Mouse (Mus musculus) bone marrow macrophage, adult 2 months (primary cell): ENCODE results near the gene Ubxn7.

Experiments used
- CTCF ChIP-seq: IDR thresholded peaks from 2 replicates; pipeline ENCODE4 v1.5.1; 2012; ENCODE audit warnings: low read depth, mild to moderate bottlenecking, low read length, moderate library complexity
- POLR2A ChIP-seq: IDR thresholded peaks from 2 replicates; pipeline ENCODE4 v1.6.1; 2012; ENCODE audit warnings: mild to moderate bottlenecking, low read depth, low read length, borderline replicate concordance

GRCm38 (mm10) chr16:32345521-32345920 is 13.5 kb downstream of the Ubxn7 start:
- TF ChIP-seq CTCF, result no peak
- TF ChIP-seq POLR2A, result no peak
